Comparison of ENCODE assay signal across 8 mouse cellular contexts in the genomic region with DNA sequence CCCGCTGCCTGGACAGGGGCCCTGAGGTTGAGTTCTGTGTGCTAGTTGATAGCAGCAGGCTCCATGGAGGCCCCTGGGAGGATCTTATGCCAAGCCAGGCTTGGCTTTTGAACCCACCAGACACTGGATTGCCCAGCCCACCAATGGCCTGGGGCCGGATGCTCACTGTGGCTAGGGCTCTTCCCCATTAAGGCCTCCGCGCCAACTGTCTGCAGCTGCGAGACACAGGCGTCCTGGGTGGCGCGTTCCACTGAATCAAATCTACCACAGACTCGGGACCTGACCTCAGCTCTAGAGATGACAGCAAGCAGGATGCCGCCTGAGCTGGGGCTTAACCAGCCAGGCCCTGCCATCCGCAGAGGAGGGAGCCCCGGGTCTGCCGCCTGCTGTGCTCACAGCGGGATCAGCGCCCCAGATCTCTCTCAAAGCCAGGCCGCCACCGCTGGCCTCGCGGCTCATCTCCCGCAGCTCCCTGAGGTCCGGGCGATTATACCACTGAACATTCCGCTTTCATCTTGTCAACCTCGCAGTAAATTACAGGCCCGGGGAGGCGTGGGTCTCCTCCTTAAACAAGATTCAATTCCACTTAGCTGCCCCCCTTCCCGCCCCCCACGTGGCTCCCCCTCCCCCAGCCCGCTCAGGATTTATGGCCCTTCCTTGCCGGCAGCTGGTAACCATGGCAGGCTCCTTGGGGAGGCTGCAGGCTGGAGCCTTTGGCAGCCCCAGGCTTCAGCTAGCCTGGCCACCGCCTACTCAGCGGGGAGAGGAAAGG. TPM values are rescaled to one million over a fixed set of nuclear protein-coding genes. Genes with fewer than 3 reads are reported as not detected.
DNase-seq lines count a peak whose midpoint lies in the region; ATAC-seq and TF ChIP-seq lines count a peak whose summit lies in the region.

No protein-coding gene starts in this region.

- H3K27me3 ChIP-seq in heart, embryonic 10.5 days (ENCODE audit: insufficient read depth, poor library complexity, severe bottlenecking) = peaks cover 84% of the 10 kb centered on the region
- H3K27me3 ChIP-seq in Patski = peaks cover 5% of the 10 kb centered on the region
- H3K27me3 ChIP-seq in forebrain, embryonic 15.5 days = 0 out of 2 replicates have a peak, but pooled peaks cover 3% of the 10 kb centered on the region
- H3K27me3 ChIP-seq in midbrain, embryonic 11.5 days (ENCODE audit: control insufficient read depth, insufficient read depth, low read length) = peaks cover 15% of the 10 kb centered on the region

- peak; percentile 40 for ATAC-seq in Patski
- peak; percentile 37; the same call in 1 of the 2 replicates for ATAC-seq in forebrain, embryonic 15.5 days (replicated peaks)
- peak; percentile 72 for ATAC-seq in midbrain, embryonic 11.5 days (ENCODE audit: low FRiP score)

- H3K9ac ChIP-seq in forebrain, embryonic 15.5 days (replicated peaks) = no peak overlapping the region
- no peak overlapping the region; the same call in 1 of the 2 replicates for H3K9ac ChIP-seq in midbrain, embryonic 11.5 days (ENCODE audit: low read length)

- DNase-seq in heart, embryonic 10.5 days (ENCODE audit: low spot score) = no peak
- DNase-seq in heart, postnatal 25 days (ENCODE audit: low spot score) = no peak
- no peak for DNase-seq in Patski (ENCODE audit: low read depth, low spot score)
- peak; percentile 91 for DNase-seq in midbrain, embryonic 11.5 days (ENCODE audit: low spot score, missing footprints)
- DNase-seq in adipocyte (ENCODE audit: low spot score) = no peak
- no peak for DNase-seq in right cerebral cortex, adult 2 months (ENCODE audit: low spot score in 2 of 2)
- no peak for DNase-seq in gastrocnemius, adult 8-10 months (ENCODE audit: low spot score in 2 of 2)

- POLR2A ChIA-PET in Patski (lab: Charles Lee) = no interaction called here

- intact Hi-C loops in heart, postnatal 25 days (cut with DNase I) = no loop called here

- H3K27ac ChIP-seq in heart, embryonic 10.5 days = no peak overlapping the region
- H3K27ac ChIP-seq in forebrain, embryonic 15.5 days (replicated peaks) = 0 out of 2 replicates have a peak overlapping the region, but pooled peaks have one; percentile 1
- peak overlapping the region; percentile 2; the same call in 1 of the 2 replicates for H3K27ac ChIP-seq in midbrain, embryonic 11.5 days (ENCODE audit: low read depth, low read length)

- 6% methylated on average over 31 of the region's 32 CpGs for WGBS in heart, embryonic 10.5 days
- WGBS in forebrain, embryonic 15.5 days = 5% methylated on average over 32 of the region's 32 CpGs
- 3% methylated on average over 32 of the region's 32 CpGs for WGBS in midbrain, embryonic 11.5 days

- no peaks in the 10 kb centered on the region for H3K9me3 ChIP-seq in heart, embryonic 10.5 days
- no peaks in the 10 kb centered on the region for H3K9me3 ChIP-seq in forebrain, embryonic 15.5 days
- no peaks in the 10 kb centered on the region for H3K9me3 ChIP-seq in midbrain, embryonic 11.5 days (ENCODE audit: control insufficient read depth, low read length)

- TF ChIP-seq CTCF in Patski (IDR thresholded peaks at IDR 0.05) = no peak

- H3K4me3 ChIP-seq in heart, embryonic 10.5 days = peak overlapping the region; percentile 40
- no peak overlapping the region for H3K4me3 ChIP-seq in forebrain, embryonic 15.5 days
- H3K4me3 ChIP-seq in midbrain, embryonic 11.5 days (ENCODE audit: low read depth, low read length) = no peak overlapping the region

- peak overlapping the region; percentile 21 for H3K4me2 ChIP-seq in forebrain, embryonic 15.5 days (replicated peaks)
- peak overlapping the region; percentile 10 for H3K4me2 ChIP-seq in midbrain, embryonic 11.5 days

- CTCF ChIA-PET in Patski (lab: Charles Lee) = no interaction called here

- H3K36me3 ChIP-seq in heart, embryonic 10.5 days = no peaks in the 10 kb centered on the region
- no peaks in the 10 kb centered on the region for H3K36me3 ChIP-seq in forebrain, embryonic 15.5 days
- H3K36me3 ChIP-seq in midbrain, embryonic 11.5 days (ENCODE audit: control insufficient read depth, insufficient read depth, low read length) = no peaks in the 10 kb centered on the region

- in situ Hi-C loops in Patski (cut with MboI; ENCODE audit: low pct_unique_long_range_greater_than_20kb) = no loop called here

- H3K4me1 ChIP-seq in heart, embryonic 10.5 days = peaks cover 11% of the 10 kb centered on the region; the same call in 1 of the 2 replicates
- H3K4me1 ChIP-seq in forebrain, embryonic 15.5 days = peaks cover 15% of the 10 kb centered on the region
- H3K4me1 ChIP-seq in midbrain, embryonic 11.5 days (ENCODE audit: control insufficient read depth, insufficient read depth, low read length) = peaks cover 23% of the 10 kb centered on the region

RNA-seq across cellular contexts. Expression of a gene that starts 39.1 kb away (rescaled TPM):
- 0.04 and 0.12 TPM in 2 replicates for polyA plus RNA-seq in heart, embryonic 10.5 days (2016; fragmentation: Nextera tagmentation; extraction: Ambion mirVana)
- under 1 TPM; 0.36 to 0.42 TPM for total RNA-seq in heart, postnatal 25 days (2021)
- not detected for polyA plus RNA-seq in Patski (2021)
- polyA plus RNA-seq in forebrain, embryonic 15.5 days (2015; fragmentation: Nextera tagmentation; extraction: Ambion mirVana) = 6.0 and 6.1 TPM in 2 replicates
- polyA plus RNA-seq in midbrain, embryonic 11.5 days (2014; fragmentation: Nextera tagmentation; extraction: Ambion mirVana) = 4.8 and 6.4 TPM in 2 replicates
- under 1 TPM; 0.68 to 0.99 (median 0.95) TPM for total RNA-seq in gastrocnemius, adult 8-10 months (2022)
